16 mouse cellular contexts compared by ENCODE assay signal in genomic region chr4:12628702-12629374, GRCm38 (mm10).
DNase-seq lines count a peak whose midpoint lies in the region; ATAC-seq lines count a peak whose summit lies in the region.
"Had no signal": no experiment of that assay in that cellular context is flagged by ENCODE, and none has a peak within 500 bp of the region (broad histone marks: within the 10 kb centered on the region; RNA-seq: fewer than 3 reads in every experiment).

No protein-coding gene starts in this region.

- H3K27me3 ChIP-seq in forebrain, embryonic 12.5 days: peaks cover 51% of the 10 kb centered on the region
- H3K27me3 ChIP-seq in forebrain, embryonic 10.5 days (ENCODE audit: poor library complexity, severe bottlenecking): peaks cover 72% of the 10 kb centered on the region
- H3K27me3 ChIP-seq in forebrain, embryonic 14.5 days (replicated peaks; ENCODE audit: control insufficient read depth, insufficient read depth, low read length): peaks cover 17% of the 10 kb centered on the region
- H3K27me3 ChIP-seq in limb, embryonic 10.5 days (ENCODE audit: low read depth, poor library complexity, severe bottlenecking): no peaks in the 10 kb centered on the region
- H3K27me3 ChIP-seq in neural tube, embryonic 13.5 days: peaks cover 11% of the 10 kb centered on the region; the same call in 1 of the 2 replicates
- H3K27me3 ChIP-seq: megakaryocyte, embryonic 14.5 days; Patski had no signal

- WGBS in forebrain, embryonic 12.5 days: 15% methylated on average over 5 of the region's 5 CpGs
- WGBS in forebrain, embryonic 10.5 days: 32% methylated on average over 5 of the region's 5 CpGs
- WGBS in forebrain, embryonic 14.5 days: 12% methylated on average over 5 of the region's 5 CpGs
- 21% methylated on average over 5 of the region's 5 CpGs for WGBS in limb, embryonic 10.5 days
- WGBS in neural tube, embryonic 13.5 days: 14% methylated on average over 5 of the region's 5 CpGs

- peaks cover 23% of the 10 kb centered on the region for H3K4me1 ChIP-seq in forebrain, embryonic 12.5 days
- peaks cover 26% of the 10 kb centered on the region for H3K4me1 ChIP-seq in forebrain, embryonic 10.5 days
- peaks cover 8% of the 10 kb centered on the region for H3K4me1 ChIP-seq in forebrain, embryonic 14.5 days (ENCODE audit: control insufficient read depth, insufficient read depth, low read length)
- peaks cover 21% of the 10 kb centered on the region for H3K4me1 ChIP-seq in limb, embryonic 10.5 days
- H3K4me1 ChIP-seq in neural tube, embryonic 13.5 days (replicated peaks): peaks cover 11% of the 10 kb centered on the region

- no peak overlapping the region for H3K4me3 ChIP-seq in forebrain, embryonic 12.5 days (replicated peaks)
- H3K4me3 ChIP-seq in forebrain, embryonic 10.5 days: no peak overlapping the region
- no peak overlapping the region for H3K4me3 ChIP-seq in forebrain, embryonic 14.5 days (ENCODE audit: low read depth, low read length)
- no peak overlapping the region for H3K4me3 ChIP-seq in limb, embryonic 10.5 days
- no peak overlapping the region for H3K4me3 ChIP-seq in neural tube, embryonic 13.5 days
- H3K4me3 ChIP-seq: megakaryocyte, embryonic 14.5 days had no signal

- no peaks in the 10 kb centered on the region for H3K9me3 ChIP-seq in forebrain, embryonic 12.5 days
- no peaks in the 10 kb centered on the region for H3K9me3 ChIP-seq in forebrain, embryonic 10.5 days
- no peaks in the 10 kb centered on the region for H3K9me3 ChIP-seq in forebrain, embryonic 14.5 days (replicated peaks; ENCODE audit: control insufficient read depth, low read length)
- H3K9me3 ChIP-seq in limb, embryonic 10.5 days (replicated peaks): no peaks in the 10 kb centered on the region
- H3K9me3 ChIP-seq in neural tube, embryonic 13.5 days: no peaks in the 10 kb centered on the region
- H3K9me3 ChIP-seq: megakaryocyte, embryonic 14.5 days had no signal

- no peak for DNase-seq in forebrain, embryonic 10.5 days (ENCODE audit: extremely low spot score, low spot score)
- DNase-seq in forebrain, embryonic 14.5 days (ENCODE audit: low spot score): no peak
- peak; percentile 32 for DNase-seq in limb, embryonic 10.5 days (ENCODE audit: low spot score)
- DNase-seq in gastrocnemius, postnatal 10 days: no peak
- DNase-seq in heart, adult 9 months (ENCODE audit: low spot score in 2 of 2): no peak
- DNase-seq in kidney, postnatal 4 days: no peak
- DNase-seq: cerebellum, adult 11-12 months; gastrocnemius, postnatal 36 days; layer of hippocampus, adult 9-11 months; thymus, postnatal 14 days had no signal

- no peak overlapping the region for H3K9ac ChIP-seq in forebrain, embryonic 12.5 days
- H3K9ac ChIP-seq in forebrain, embryonic 14.5 days (ENCODE audit: low read length): no peak overlapping the region
- no peak overlapping the region for H3K9ac ChIP-seq in neural tube, embryonic 13.5 days

- peak; percentile 57 for ATAC-seq in forebrain, embryonic 12.5 days (ENCODE audit: low FRiP score)
- peak; percentile 38; the same call in 1 of the 2 replicates for ATAC-seq in forebrain, embryonic 14.5 days
- ATAC-seq in neural tube, embryonic 13.5 days (ENCODE audit: low read depth): peak; percentile 82
- ATAC-seq: Patski had no signal

- H3K27ac ChIP-seq in forebrain, embryonic 12.5 days: no peak overlapping the region
- H3K27ac ChIP-seq in forebrain, embryonic 10.5 days: no peak overlapping the region
- no peak overlapping the region for H3K27ac ChIP-seq in forebrain, embryonic 14.5 days (ENCODE audit: low read depth, low read length)
- H3K27ac ChIP-seq in limb, embryonic 10.5 days: no peak overlapping the region
- no peak overlapping the region for H3K27ac ChIP-seq in neural tube, embryonic 13.5 days (replicated peaks)
- H3K27ac ChIP-seq: kidney, postnatal 0 days had no signal

- no peak overlapping the region for H3K4me2 ChIP-seq in forebrain, embryonic 12.5 days
- no peak overlapping the region for H3K4me2 ChIP-seq in forebrain, embryonic 14.5 days (ENCODE audit: low read length)
- H3K4me2 ChIP-seq in neural tube, embryonic 13.5 days: no peak overlapping the region
- H3K4me2 ChIP-seq: liver, embryonic 11.5 days had no signal

- H3K36me3 ChIP-seq in forebrain, embryonic 12.5 days (replicated peaks): no peaks in the 10 kb centered on the region
- H3K36me3 ChIP-seq in forebrain, embryonic 10.5 days (replicated peaks): no peaks in the 10 kb centered on the region
- no peaks in the 10 kb centered on the region for H3K36me3 ChIP-seq in forebrain, embryonic 14.5 days (ENCODE audit: control insufficient read depth, insufficient read depth, low read length)
- H3K36me3 ChIP-seq in limb, embryonic 10.5 days: no peaks in the 10 kb centered on the region
- no peaks in the 10 kb centered on the region for H3K36me3 ChIP-seq in neural tube, embryonic 13.5 days
